Mouse (Mus musculus) heart, postnatal 0 days (tissue): ENCODE results near the gene Kifc5b. TPM values are rescaled to one million over a fixed set of nuclear protein-coding genes. Genes with fewer than 3 reads are reported as not detected.
"Not testable (repeated sequence)": the region's sequence is repeated elsewhere in the genome, so short reads cannot be mapped to it uniquely, and the experiment has no call there.

Experiments used
- ATAC-seq: fragments of 200-750 bp; cut with Nextera tagmentation; 2 replicates; pipeline ENCODE4 v1.8.0; 2017; ENCODE audit warnings: low read depth, moderate number of reproducible peaks, moderate library complexity; ENCODE audit not compliant: insufficient read depth
- DNase-seq: peaks from one replicate; pipeline ENCODE4 v3.0.0-alpha.2; 2016; ENCODE audit warnings: low spot score
- H3K27ac ChIP-seq: fragments of 300-500 bp; sonication (generic); 2 replicates; pipeline ENCODE4 v1.5.1; 2014; ENCODE audit warnings: low read depth, mild to moderate bottlenecking
- H3K27me3 ChIP-seq: fragments of 300-500 bp; sonication (generic); 2 replicates; pipeline ENCODE4 v1.6.1; 2014; ENCODE audit warnings: low read length, mixed read lengths; ENCODE audit not compliant: control insufficient read depth, insufficient read depth
- H3K36me3 ChIP-seq: fragments of 300-500 bp; sonication (generic); replicated peaks from 2 replicates; pipeline ENCODE4 v1.6.1; 2014; ENCODE audit warnings: low read length, mixed read lengths; ENCODE audit not compliant: control insufficient read depth, insufficient read depth
- H3K4me1 ChIP-seq: fragments of 300-500 bp; sonication (generic); 2 replicates; pipeline ENCODE4 v1.6.1; 2014; ENCODE audit warnings: antibody characterized with exemption; ENCODE audit not compliant: control insufficient read depth, insufficient read depth
- H3K4me2 ChIP-seq: fragments of 300-500 bp; sonication (generic); 2 replicates; pipeline ENCODE4 v1.6.1; 2014; ENCODE audit warnings: low read depth, mild to moderate bottlenecking, low read length, moderate library complexity
- H3K4me3 ChIP-seq: fragments of 300-500 bp; sonication (generic); 2 replicates; pipeline ENCODE4 v1.5.1; 2014; ENCODE audit warnings: low read depth, low read length
- H3K9ac ChIP-seq: fragments of 300-500 bp; sonication (generic); replicated peaks from 2 replicates; pipeline ENCODE4 v1.6.1; 2014; ENCODE audit warnings: low read depth, low read length, mixed read lengths
- H3K9me3 ChIP-seq: fragments of 300-500 bp; sonication (generic); replicated peaks from 2 replicates; pipeline ENCODE4 v1.6.1; 2016; ENCODE audit warnings: low read length; ENCODE audit not compliant: control insufficient read depth
- CTCF ChIP-seq: IDR thresholded peaks from 2 replicates; pipeline ENCODE4 v1.5.1; 2016; ENCODE audit warnings: antibody characterized with exemption, control low read depth, low read depth
- EP300 ChIP-seq: IDR thresholded peaks from 2 replicates; pipeline ENCODE4 v1.6.1; 2016; ENCODE audit warnings: antibody characterized with exemption, low read depth
- WGBS: fragments of 180-500 bp; shearing (Covaris S2); extraction: QIAGEN DNeasy Blood & Tissue Kit; methylation state at CpG from one replicate; pipeline ENCODE4 v1.1.7; 2014; 5-methylcytosine and 5-hydroxymethylcytosine counted together
- polyA plus RNA-seq: library from polyadenylated mRNA; unstranded; fragments of >200 nt; fragmentation: Nextera tagmentation; extraction: Ambion mirVana; gene quantifications from 2 replicates; pipeline ENCODE4 v1.2.1, GENCODE M21; 2015
- total RNA-seq: library from RNA; depleted of rRNA; stranded (reverse); fragments of >200 nt; gene quantifications from 2 replicates; pipeline ENCODE4 v1.2.3, GENCODE M21; 2014; ENCODE audit warnings: low replicate concordance

Kifc5b gene
- total and polyA plus RNA-seq, 2 experiments from 2014 or later, result 0.93 to 4.5 TPM

GRCm38 (mm10) chr17:26972703-26973574 lies 56.0 kb downstream of the Kifc5b start, which contains the start of gene Zbtb9:
Zbtb9 (plus strand) TSS chr17:26973167.
- peak within 1 kb of the TSS; percentile 88 for H3K4me2 ChIP-seq
- DNase-seq, result peak; percentile 94
- H3K27ac ChIP-seq, result peak within 1 kb of the TSS; percentile 76
- ATAC-seq, result peak; percentile 100
- peaks cover 25% of the 10 kb centered on the region for H3K36me3 ChIP-seq
- peak within 1 kb of the TSS; percentile 73 for H3K9ac ChIP-seq
- no peaks in the 10 kb centered on the region for H3K9me3 ChIP-seq
- peak within 1 kb of the TSS; percentile 69 for H3K4me3 ChIP-seq
- peaks cover 14% of the 10 kb centered on the region for H3K4me1 ChIP-seq
- TF ChIP-seq CTCF (no peak), EP300 (peak; percentile 66; the same call in 1 of the 2 replicates)
- H3K27me3 ChIP-seq, result no peaks in the 10 kb centered on the region
- WGBS, result under 1% methylated on average over 73 of the region's 75 CpGs

GRCm38 (mm10) chr17:26974547-26974946 lies 57.7 kb downstream of the Kifc5b start:
- Histone ChIP-seq H3K27ac (no peak overlapping the region), H3K4me2 (no peak overlapping the region), H3K27me3 (no peaks in the 10 kb centered on the region), H3K36me3 (peaks cover 31% of the 10 kb centered on the region), H3K4me1 (peaks cover 14% of the 10 kb centered on the region), H3K4me3 (no peak overlapping the region), H3K9me3 (no peaks in the 10 kb centered on the region), H3K9ac (no peak overlapping the region)
- DNase-seq (no peak), ATAC-seq (no peak)
- no peak for TF ChIP-seq CTCF
- no peak for TF ChIP-seq EP300
- 88% methylated on average over 15 of the region's 15 CpGs for WGBS

- Histone ChIP-seq H3K4me2 (no peak overlapping the region), H3K9me3 (no peaks in the 10 kb centered on the region), H3K4me1 (peaks cover 14% of the 10 kb centered on the region), H3K27ac (no peak overlapping the region), H3K9ac (no peak overlapping the region), H3K4me3 (no peak overlapping the region), H3K27me3 (no peaks in the 10 kb centered on the region), H3K36me3 (peaks cover 31% of the 10 kb centered on the region)
- no peak for DNase-seq
- TF ChIP-seq CTCF, result peak; percentile 22; the same call in 1 of the 2 replicates
- TF ChIP-seq EP300, result no peak
- no peak for ATAC-seq
Observed at GRCm38 (mm10) chr17:26975415-26975814, 58.5 kb downstream of the Kifc5b start.

- DNase-seq, H3K27me3 ChIP-seq, H3K4me3 ChIP-seq, ATAC-seq, H3K9ac ChIP-seq, H3K4me1 ChIP-seq, H3K9me3 ChIP-seq, H3K27ac ChIP-seq, H3K4me2 ChIP-seq: not testable (repeated sequence)
- WGBS, result 91% methylated on average over 6 of the region's 6 CpGs
- peak; percentile 7; the same call in 1 of the 2 replicates for TF ChIP-seq CTCF
- H3K36me3 ChIP-seq, result peaks cover 31% of the 10 kb centered on the region
Observed at GRCm38 (mm10) chr17:26977354-26977753, 60.5 kb downstream of the Kifc5b start.

- H3K9ac ChIP-seq, result no peak overlapping the region
- H3K9me3 ChIP-seq, result no peaks in the 10 kb centered on the region
- no peak overlapping the region for H3K4me3 ChIP-seq
- H3K27ac ChIP-seq, result no peak overlapping the region
- no peak overlapping the region for H3K4me2 ChIP-seq
- TF ChIP-seq CTCF (no peak), EP300 (no peak)
- H3K4me1 ChIP-seq, result no peaks in the 10 kb centered on the region
- no peak for ATAC-seq
- peaks cover 31% of the 10 kb centered on the region for H3K36me3 ChIP-seq
- H3K27me3 ChIP-seq, result no peaks in the 10 kb centered on the region
- 62% methylated on average over 2 of the region's 2 CpGs for WGBS
- DNase-seq, result no peak
Observed at GRCm38 (mm10) chr17:26979426-26979825, 62.5 kb downstream of the Kifc5b start.
